Mouse (Mus musculus) NIH3T3 (cell line): Measurements from ENCODE around the gene Slc29a3.
"Not testable (repeated sequence)": the region's sequence is repeated elsewhere in the genome, so short reads cannot be mapped to it uniquely, and the experiment has no call there.

Source experiments
- DNase-seq: peaks from one replicate; pipeline ENCODE4 v3.0.0-alpha.2; 2012; ENCODE audit warnings: low read depth

Gene Slc29a3

DNA sequence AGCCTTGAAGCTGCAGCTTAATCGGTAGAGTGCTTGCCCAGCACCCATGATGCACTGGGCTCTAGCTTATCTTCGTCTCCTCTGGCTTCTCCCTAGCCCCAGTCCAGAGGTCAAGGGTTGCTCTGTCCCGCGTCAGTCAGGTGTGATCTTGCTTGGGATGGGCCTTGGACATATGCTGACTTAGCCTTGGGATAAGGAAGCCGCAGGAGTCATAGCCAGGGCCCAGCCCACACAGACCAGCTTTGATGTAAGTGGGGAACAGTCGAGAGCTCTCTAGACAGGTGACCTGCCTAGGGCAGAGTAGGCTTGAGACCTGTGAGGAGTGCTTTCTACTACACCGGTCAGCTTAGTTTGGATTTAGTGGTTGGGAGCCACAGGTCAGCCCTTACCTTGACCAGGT lies 14.8 kb upstream of the Slc29a3 start:
- no peak for DNase-seq

DNA sequence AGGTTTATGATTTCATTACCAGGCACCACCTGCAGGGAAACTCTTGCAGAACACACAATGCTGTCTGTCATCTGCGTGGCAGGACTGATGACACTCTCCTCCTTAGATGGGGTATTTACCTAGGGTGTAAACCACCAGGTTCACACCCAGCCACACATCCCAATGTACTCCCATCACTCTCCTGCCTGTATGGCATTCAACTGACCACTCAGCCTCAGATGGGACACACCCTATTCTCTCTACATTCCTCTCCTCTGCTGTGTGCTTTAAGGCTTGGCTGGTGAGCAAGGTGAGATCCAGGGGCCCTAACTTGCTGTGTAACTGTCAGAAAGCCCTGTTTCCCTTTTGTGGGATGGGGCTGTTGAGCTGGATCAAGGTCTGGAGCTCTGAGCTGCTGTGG lies 9.5 kb upstream of the Slc29a3 start:
- DNase-seq, result no peak

DNA sequence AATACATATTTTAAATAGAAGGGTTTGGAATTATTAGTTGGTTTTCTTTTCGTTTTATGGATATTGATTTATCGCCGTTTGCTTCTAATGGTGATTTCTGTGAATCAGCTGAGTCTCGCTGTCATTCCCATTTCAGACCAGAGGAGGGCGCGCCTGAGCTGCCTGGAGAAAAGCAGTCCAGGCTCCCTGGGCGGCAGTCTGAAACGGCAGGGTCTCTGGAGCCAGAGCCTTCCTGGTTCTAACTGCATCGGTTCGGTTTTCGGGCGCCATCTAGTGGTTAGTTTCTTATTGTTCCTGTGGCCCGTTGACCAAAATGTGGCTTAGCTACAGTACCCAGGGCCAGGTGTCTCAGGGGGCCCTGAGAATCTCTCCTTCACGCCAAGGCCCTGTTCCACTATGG lies 7.8 kb upstream of the Slc29a3 start:
- DNase-seq, result peak; percentile 98

DNA sequence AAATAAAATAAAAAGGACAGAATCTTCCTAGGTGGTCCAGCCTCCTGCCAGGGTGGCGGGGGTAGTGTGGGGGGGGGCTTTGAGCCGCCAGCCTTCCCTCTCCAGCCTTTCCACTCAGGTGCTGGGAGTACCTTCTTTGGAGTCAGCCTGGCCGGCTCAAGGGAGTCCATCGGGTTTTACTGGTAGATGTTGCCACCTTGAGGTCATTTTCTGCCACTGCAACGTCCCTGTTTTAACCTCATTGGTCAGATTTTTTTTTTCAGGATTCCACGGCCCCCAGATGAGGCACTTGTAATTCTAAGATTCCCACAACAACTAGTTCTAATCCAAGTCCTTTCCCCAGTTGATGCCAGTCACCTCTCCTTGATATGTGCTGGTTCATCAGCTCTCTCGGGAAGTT lies 4.4 kb upstream of the Slc29a3 start:
- peak; percentile 81 for DNase-seq

DNA sequence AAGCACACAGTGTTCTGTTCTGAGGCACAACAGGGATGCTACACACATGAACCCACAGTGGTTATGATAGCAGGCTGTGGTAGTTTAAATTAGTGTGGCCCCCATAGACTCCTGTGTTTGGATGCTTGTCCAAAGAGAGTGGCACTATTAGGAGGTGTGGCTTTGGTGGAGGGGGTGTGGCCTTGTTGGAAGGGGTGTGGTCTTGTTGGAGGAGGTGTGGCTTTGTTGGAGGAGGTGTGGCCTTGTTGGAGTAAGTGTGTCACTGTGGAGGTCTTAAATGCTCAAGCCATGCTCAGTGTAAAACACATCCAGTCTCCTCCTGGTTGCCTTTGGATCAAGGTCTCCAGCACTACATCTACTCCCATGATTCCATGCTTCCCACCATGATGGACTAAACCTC lies 3.6 kb upstream of the Slc29a3 start:
- no peak for DNase-seq

DNA sequence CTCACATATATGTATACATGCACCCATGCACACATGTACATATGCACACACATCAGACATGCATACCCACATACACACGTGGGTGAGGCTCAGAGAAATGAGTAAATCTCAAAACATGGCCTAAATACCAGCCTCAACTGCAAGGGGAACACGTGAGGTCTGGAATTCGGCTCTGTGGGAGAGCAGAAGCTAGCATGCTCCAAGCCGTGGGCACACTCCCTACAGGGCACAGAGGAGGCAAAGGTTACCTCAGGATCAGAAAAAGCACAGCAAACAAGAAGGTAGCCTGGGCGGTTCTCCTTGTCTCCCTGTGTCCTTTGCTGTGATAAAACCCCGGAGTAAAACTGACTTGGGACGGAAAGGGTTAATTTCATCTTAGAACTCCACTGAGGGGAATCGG lies 1.3 kb upstream of the Slc29a3 start:
- DNase-seq, result no peak

DNA sequence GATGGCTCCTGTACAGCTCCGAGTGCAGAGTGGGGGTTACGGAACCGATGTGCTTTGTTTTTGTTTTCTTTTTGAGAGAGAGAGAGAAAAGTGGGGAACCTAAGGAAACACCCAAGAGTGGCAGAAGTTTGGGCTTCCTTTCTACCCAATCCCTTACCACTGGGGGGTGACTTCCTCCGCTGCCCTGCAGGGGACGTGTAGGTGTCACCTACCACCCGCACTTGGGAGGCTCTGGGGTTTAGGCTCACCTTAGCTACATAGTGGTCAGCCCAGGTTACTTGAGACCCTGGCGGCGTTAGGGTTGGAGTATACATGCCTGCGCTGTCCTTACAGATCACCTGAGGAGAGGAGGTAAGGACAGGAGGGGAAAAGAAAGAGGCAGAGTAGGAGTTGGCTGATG lies 667 bp upstream of the Slc29a3 start:
- DNase-seq, result no peak

DNA sequence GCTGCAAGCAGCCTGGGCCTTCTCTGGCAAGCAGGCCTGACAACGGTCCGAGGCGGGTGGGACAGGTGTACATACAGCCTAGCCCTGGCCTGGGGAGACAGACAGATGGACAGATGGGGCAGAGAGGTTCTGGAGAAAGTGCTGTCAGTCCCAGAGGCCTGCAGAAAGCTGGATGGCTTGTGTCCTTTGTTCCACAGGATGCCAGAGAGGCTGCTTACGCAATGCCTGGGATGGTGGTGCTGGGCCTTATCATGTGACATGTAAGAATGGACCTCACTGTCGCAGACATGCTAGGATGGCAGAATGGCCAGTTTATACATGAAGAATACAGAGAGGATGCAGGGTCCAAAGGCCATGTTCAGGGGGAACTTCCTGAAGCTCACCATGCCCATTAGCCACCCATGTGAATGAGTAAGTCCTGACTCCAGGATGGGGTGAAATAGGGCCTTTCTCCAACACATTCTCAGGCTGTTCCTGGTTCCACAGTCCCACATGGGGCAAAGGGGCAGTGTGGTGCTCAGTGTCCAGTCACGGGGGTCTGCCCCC lies 4.9 kb downstream of the Slc29a3 start:
- DNase-seq, result peak; percentile 46

DNA sequence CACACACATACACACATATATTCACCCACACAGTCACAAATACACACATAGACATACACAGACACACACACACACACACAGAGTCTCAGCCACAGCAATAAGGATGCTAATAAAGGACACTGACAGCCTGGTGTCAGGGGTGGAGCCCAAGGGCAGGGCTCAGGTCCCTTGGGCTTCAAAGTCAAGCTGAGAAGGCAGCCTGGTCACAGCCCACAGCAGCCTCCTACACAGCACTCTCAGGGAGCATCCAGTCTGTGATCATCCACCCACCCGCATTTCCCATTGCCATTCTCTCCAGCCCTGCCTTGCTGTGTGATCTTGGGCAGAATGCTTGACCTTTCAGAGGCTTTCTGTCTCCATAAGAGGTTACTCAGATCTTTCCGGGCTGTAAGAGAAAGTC lies 6.1 kb downstream of the Slc29a3 start:
- no peak for DNase-seq

DNA sequence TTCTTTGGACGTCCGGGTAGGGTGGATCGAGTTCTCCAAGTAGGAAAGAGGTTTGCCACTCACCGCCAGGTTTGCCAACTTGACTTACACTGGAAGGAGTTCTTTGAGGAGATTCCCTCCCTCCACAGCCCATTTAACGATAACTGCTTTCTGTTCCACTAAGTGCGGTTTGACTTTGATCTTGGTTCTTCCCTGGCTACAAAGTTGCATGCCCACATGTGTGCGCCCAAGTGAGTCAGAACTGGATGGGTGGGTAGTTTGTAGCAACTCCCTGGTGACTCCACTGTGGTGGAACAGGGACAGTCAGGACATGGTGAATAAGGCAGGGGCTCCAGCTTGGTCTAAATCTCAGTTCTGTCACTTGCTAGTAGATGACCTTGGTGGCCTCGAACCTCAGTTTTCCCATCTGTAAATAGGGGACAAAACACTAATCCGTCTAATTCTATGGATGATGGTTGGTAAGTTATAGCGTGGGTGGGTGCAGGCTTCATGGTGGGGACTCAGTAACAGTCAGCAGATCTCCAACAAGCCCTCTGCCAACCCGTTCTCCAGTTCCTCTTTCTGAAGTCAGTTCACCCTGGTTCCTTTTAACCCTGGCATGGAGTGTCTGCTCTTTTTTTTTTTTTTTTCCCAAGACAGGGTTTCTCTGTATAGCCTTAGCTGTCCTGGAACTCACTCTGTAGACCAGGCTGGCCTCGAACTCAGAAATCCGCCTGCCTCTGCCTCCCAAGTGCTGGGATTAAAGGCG lies 7.9 kb downstream of the Slc29a3 start:
- no peak for DNase-seq

DNA sequence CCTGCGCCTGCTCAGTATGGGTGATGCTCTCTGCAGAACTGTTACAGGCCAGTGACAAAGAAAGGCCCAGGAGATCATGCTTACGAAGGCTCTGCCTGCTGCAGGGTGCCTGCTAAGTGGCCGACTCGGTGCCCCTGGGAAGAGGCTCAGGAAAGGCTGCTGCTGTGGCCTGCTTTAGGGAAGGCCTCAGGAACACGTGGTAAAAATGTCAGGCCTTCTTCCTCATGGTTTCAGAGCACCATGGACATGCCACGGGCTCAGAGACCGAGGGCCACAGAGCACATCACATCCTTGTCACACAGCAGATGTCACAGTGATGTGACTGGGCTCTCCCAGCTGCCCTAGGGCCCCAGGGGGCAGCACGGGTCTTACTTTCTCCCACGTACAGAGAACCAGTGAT lies 8.9 kb downstream of the Slc29a3 start:
- DNase-seq, result no peak

DNA sequence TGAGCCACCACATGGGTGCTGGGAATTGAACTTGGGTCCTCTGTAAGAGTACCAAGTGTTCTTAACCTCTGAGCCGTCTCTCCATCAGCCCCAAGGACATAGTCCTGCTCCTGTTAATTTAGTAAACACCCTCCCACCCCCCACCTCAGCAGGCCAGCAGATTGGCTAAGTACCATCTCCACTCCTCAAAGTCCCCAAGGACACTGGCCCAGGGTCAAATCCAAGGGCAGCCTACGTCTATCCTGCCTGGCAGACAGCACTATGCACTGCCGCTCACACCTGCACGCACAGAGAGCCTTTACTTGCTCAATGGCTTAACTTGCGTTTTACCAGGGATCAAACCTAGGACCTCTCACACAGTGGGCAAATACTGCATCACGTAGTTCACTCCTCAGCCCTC lies 9.7 kb downstream of the Slc29a3 start:
- no peak for DNase-seq

DNA sequence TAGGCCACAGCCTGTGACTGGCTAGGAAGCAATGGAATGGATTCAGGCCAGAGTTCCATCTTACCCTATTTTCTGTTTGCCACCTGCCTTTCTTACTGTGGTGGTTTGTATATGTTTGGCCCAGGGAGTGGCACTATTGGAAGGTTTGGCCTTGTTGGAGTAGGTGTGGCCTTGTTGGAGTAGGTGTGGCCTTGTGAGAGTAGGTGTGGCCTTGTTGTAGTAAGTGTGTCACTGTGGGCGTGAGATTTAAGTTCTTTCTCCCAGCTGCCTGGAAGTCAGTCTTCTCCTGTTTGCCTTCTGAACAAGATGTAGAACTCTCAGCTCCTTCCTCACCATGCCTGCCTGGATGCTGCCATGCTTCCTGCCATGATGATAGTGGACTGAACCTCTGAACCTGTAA lies 10.3 kb downstream of the Slc29a3 start:
- DNase-seq, result not testable (repeated sequence)

DNA sequence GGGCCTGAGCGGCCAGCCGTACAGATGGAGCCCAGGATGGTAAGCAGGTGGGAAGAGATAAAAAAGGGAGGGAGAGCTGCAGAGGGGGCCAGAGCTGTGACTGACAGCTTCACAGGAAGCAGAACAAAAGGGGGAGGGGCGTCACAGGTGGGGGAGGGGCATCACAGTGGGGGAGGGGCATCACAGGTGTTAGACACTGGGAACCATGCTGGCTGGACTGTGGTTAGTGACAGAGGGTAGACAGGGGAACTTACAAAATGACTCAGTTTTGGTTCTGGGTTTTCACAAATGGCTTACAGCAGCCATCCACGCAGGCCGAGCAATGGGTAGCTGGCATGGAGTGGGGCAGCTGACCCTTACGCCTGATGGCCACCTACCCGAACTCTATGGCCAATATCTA lies 11.2 kb downstream of the Slc29a3 start:
- DNase-seq, result no peak

DNA sequence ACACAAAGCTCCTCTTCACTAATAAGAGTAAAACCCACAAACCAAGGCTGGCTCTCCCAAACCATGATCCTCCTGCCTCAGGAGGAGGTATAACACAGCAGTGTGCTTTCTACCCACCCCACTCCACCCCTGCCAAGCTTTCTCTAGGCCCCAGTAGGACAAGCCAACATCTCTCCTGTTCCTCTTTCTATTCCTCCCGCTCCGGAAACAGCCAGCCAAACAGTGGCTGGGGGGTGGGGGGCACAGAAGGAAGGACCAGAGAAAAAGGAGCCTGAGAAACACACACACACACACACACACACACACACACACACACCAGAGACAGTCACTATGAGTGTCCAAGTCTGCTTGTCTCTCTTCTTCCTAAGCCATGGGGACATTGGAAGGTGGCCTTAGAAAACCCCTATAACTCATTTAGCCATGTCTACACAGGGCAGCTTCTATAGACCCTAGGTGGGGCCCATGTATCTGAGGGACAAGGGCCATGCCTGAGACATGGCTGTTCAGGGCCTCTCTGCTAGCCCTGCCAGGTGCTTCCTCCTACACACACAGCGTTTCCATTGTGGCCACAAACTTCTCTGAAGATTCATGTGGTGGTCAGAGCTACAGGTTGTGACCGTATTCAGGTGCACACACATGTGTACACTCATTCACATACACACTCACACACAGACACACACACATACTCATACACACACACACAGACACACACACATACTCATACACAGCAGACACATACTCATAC lies 12.8 kb downstream of the Slc29a3 start:
- DNase-seq, result no peak

DNA sequence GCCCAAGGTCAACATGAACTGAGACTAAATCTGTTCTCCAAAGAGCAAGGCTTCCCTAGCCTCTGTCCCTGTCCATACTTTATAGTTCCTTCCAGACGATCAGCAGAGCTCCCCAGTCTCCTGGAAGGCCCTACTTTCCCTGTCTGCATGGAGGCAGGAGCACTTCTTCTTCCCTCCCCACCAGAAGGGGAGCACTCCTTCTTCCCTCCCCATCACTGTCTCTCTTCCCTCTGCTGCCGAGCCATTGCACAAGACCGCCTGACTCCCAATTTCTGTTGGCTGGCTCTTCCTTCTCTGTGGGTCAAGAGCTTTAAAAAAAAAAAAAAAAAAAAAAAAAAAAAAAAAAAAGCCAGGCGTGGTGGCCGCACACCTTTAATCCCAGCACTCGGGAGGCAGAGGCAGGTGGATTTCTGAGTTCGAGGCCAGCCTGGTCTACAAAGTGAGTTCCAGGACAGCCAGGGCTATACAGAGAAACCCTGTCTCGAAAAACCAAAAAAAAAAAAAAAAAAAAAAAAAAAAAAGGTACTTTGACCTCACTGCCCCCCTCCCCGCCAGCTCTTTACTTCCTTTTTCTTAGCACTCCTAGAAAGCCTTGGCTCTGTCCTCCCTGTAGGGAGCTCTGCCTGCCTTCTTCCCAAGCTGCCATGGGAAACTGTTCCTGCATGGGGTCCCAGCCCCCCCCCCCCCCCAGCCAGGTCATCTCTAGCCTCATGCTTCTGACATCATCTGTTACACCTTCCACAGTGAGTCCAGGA lies 14.5 kb downstream of the Slc29a3 start:
- DNase-seq, result no peak

DNA sequence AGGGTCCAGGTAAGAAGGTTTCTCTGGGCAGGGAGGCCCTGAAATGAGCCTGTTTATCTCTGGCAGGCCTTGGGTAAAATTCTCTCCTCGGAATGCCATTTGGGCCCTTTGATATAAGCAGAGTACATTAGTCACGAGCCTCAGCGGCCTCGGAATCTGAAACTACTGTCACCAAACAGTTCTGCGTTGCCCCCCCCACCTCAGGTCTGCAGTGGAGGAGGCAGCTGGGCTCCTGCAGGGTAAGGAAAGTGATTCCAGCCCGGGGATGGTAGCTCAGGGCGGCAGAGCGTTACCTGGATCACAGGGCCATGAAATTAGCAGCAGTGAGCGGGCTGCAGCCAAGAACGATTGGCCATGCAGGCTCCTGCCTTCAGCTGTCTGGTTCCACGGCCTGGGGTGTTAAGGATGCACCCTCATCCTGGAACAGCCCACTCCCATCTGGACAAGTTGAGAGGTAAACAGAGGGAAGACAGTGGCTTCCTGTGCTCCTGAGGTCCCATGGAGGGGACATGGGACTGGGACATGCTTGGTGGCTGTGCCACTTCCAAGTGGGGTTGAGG lies 15.3 kb downstream of the Slc29a3 start:
- no peak for DNase-seq

DNA sequence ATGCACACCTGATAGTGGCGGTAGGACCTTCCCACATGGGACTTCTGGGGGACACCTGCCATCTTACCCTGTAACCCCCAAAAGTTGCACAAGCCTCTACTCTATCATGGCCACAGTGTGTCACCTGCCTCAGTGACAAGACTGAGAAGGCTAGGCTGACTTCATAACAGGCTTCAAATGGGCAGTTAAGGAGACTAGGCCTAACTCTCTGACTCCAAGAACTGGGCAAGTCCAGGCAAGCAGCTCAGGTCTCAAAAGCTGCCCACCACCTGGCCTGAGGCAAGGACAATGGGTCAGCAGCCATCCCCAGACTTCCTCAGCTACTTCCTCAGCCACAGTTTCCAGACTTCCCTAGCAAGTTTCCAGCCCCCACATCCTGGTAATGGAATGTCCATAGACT lies 16.9 kb downstream of the Slc29a3 start:
- no peak for DNase-seq

DNA sequence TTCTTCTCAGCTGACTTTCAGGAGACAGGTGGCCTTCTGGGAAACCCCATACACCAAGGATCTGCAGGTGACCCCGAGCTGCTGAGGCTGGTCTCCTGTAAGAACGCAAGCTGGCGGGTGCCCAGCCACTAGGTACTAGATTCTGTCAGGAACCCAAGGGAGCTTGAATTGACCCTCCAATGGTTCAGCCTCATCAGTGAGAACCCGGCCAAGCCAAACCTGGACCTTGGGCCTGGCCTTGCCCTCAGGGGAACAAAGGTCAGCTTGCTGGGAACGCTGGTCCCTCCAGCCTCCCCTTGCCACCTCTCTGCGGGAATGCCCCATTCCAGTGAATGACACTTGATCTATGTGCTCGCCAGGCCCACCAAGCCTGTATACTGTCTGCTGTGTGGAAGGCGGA lies 19.1 kb downstream of the Slc29a3 start:
- DNase-seq, result no peak

DNA sequence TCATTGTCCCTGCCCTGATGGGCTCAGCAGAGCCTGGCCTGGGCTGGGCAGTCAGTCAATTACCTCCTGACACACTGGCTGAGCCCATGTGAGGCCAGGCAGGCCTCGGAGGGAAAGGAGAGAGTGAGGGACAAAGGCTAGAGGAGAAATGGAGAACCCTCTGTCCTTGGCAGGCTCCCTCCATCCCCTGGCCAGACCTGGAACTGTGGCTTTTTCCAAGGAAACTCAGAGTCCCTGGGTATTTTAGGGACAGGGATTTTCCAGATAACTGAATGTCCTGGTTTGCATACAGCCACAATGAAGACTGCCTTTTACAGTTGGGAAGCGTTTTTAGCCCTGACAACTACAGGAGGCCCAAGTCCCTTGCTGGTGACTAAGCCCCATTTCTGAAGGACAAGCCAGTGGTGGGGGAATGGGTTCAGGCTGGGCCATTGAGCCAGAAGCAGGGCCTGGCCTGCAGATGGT lies 20.2 kb downstream of the Slc29a3 start:
- DNase-seq, result no peak

DNA sequence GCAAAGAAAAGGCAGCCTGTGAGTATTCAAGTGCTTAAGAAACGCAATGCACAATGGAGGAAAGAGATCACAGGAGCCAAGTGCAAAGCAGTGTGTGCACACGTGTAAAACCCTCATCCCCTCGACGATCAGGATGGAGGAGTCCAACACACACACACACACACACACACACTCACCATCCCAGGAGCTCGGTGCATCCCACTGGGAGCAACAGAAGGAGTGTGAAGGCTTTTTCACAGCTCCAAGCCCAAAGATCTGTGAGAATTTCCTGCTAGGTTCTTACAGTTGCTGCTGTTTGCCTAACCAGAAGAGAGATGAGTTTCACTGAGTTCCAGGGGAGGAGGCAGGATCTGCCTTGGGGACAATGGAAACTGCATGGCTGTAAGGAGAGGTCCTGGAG lies 20.9 kb downstream of the Slc29a3 start:
- no peak for DNase-seq

DNA sequence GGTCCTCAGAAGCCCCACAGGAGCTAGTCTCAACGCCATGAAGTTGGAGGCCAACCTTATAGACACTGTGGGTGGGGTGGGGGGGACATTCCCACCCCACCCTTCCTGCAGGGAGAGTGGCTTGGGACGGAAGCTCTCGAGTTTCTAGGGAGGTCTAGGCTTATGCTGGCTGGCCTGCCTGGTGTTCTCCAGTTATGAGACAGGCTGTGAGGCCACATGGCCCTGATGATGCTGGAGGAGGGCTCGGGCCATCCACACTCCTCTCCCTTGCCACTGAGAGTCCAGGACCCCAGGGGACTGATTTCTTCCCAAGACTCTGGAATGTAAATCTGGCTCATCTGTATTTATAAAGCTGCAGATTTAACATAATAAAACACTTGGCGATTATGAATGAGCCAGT lies 25.3 kb downstream of the Slc29a3 start:
- DNase-seq, result no peak
